In the genomic region with DNA sequence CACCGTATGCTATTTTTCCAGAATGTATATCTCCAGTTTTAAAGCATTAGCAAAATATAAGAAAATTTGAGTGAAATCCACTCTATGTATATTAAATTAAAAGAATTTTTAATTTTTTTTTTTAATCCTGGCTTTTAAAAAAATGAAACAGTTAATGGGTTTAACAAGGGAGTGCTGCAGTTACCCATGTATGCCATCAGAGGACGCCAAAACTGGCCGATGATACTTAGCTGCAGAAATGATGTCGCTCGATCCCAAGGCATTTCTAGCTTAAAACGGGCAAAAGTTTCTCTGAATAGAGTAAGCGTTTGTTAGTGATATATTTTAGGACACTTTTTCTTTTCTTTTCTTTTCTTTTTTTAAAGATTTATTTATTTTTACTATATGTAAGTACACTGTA, we compare ENCODE assay signal across 6 mouse cellular contexts.
DNase-seq lines count a peak whose midpoint lies in the region; ATAC-seq and TF ChIP-seq lines count a peak whose summit lies in the region.
"Not testable (repeated sequence)": the region's sequence is repeated elsewhere in the genome, so short reads cannot be mapped to it uniquely, and the experiment has no call there.

No protein-coding gene starts in this region.

- not testable (repeated sequence) for H3K4me3 ChIP-seq in ES-Bruce4 (ENCODE audit: low read depth, low read length); ES-E14 (ENCODE audit: insufficient read depth in 1 of 2, low read depth in 1 of 2, low read length in 2 of 2, poor library complexity in 1 of 2, severe bottlenecking in 1 of 2); heart, embryonic 10.5 days; liver, postnatal 0 days (ENCODE audit: low read depth, low read length)

- not testable (repeated sequence) for H3K9ac ChIP-seq in ES-Bruce4 (ENCODE audit: low read depth, poor library complexity, severe bottlenecking); ES-E14 (ENCODE audit: insufficient read depth, low read depth, low read length, poor library complexity, severe bottlenecking); liver, postnatal 0 days (replicated peaks)

- H3K27ac ChIP-seq in ES-Bruce4 (ENCODE audit: insufficient read depth, low read length); ES-E14 (ENCODE audit: insufficient read depth, low read depth, low read length, poor library complexity, severe bottlenecking); heart, embryonic 10.5 days; liver, postnatal 0 days (ENCODE audit: low read depth): not testable (repeated sequence)

- not testable (repeated sequence) for TF ChIP-seq EP300 in ES-Bruce4 (IDR thresholded peaks at IDR 0.05; ENCODE audit: insufficient read depth, low read depth, low read length); liver, postnatal 0 days (IDR thresholded peaks at IDR 0.05; ENCODE audit: low read depth)

- H3K36me3 ChIP-seq in ES-Bruce4 (ENCODE audit: control insufficient read depth, insufficient read depth, low read length, poor library complexity, severe bottlenecking); ES-E14 (ENCODE audit: control insufficient read depth, insufficient read depth, low read length, poor library complexity, severe bottlenecking); heart, embryonic 10.5 days; liver, postnatal 0 days (replicated peaks; ENCODE audit: insufficient read depth, low read length): not testable (repeated sequence)

- not testable (repeated sequence) for H3K27me3 ChIP-seq in ES-Bruce4 (ENCODE audit: control insufficient read depth, insufficient read depth, low read length, poor library complexity, severe bottlenecking); heart, embryonic 10.5 days (ENCODE audit: insufficient read depth, poor library complexity, severe bottlenecking); liver, postnatal 0 days (ENCODE audit: insufficient read depth, low read length)

- TF ChIP-seq POLR2A in ES-Bruce4 (IDR thresholded peaks at IDR 0.05; ENCODE audit: insufficient read depth, low read length), result not testable (repeated sequence)

- TF ChIP-seq CTCF in ES-Bruce4 (IDR thresholded peaks at IDR 0.05; ENCODE audit: low read depth, low read length), result peak; percentile 29
- TF ChIP-seq CTCF in liver, postnatal 0 days (IDR thresholded peaks at IDR 0.05; ENCODE audit: low read depth), result not testable (repeated sequence)

- not testable (repeated sequence) for H3K4me1 ChIP-seq in ES-Bruce4 (ENCODE audit: control insufficient read depth, insufficient read depth, low read length); ES-E14 (ENCODE audit: control insufficient read depth in 2 of 2, insufficient read depth in 2 of 2, low read length in 2 of 2, poor library complexity in 1 of 2); heart, embryonic 10.5 days; liver, postnatal 0 days (ENCODE audit: insufficient read depth)

- H3K9me3 ChIP-seq in ES-Bruce4 (replicated peaks; ENCODE audit: control insufficient read depth, insufficient read depth, low read length, poor library complexity, severe bottlenecking); ES-E14 (ENCODE audit: control insufficient read depth, insufficient read depth, low read depth, low read length); liver, postnatal 0 days (ENCODE audit: low read length): not testable (repeated sequence)
- H3K9me3 ChIP-seq in heart, embryonic 10.5 days, result peaks cover 29% of the 10 kb centered on the region

- 78% methylated on average over 7 of the region's 7 CpGs for WGBS in heart, embryonic 10.5 days
- WGBS in liver, postnatal 0 days (ENCODE audit: insufficient replicate concordance), result 77% methylated on average over 7 of the region's 7 CpGs

- in situ Hi-C loops in ES-E14 (cut with MboI; ENCODE audit: low sequenced_read_pairs in 2 of 2, unreplicated experiment in 2 of 2), result not testable (repeated sequence)

- not testable (repeated sequence) for H3K4me2 ChIP-seq in liver, postnatal 0 days (ENCODE audit: low read depth, low read length)

- DNase-seq in ES-E14 (ENCODE audit: low read depth, low spot score) (peak; percentile 62), R1 (ENCODE audit: low read depth, low spot score) (peak; percentile 91), ZHBTc4 (ENCODE audit: low read depth, low spot score) (peak; percentile 84)
- DNase-seq in heart, embryonic 10.5 days (ENCODE audit: low spot score), result peak; percentile 72
- peak; percentile 12 for DNase-seq in liver, postnatal 0 days

- ATAC-seq in liver, postnatal 0 days, result not testable (repeated sequence)

TF ChIP-seq in ES-E14, 5 proteins besides CTCF, POLR2A, EP300 and RAD21:
- TF ChIP-seq ZNF384 (IDR thresholded peaks at IDR 0.05; ENCODE audit: low read depth, low read length) (peak; percentile 92), ZC3H11A (IDR thresholded peaks at IDR 0.05; ENCODE audit: borderline replicate concordance, low read depth, low read length) (peak; percentile 88)

Comparison
In these comparisons a context has a peak if more than half of its experiments do, and no peak if none do; other contexts are left out.
1. DNase-seq: peak in every context shown above with its lines; median percentile 91 in R1; 84 in ZHBTc4; 72 in heart, embryonic 10.5 days; 62 in ES-E14; 12 in liver, postnatal 0 days.